Mouse (Mus musculus): Measurements from ENCODE around the gene Teddm2. TPM values are rescaled to one million over a fixed set of nuclear protein-coding genes. Genes with fewer than 3 reads are reported as not detected.

Gene Teddm2
- 1.4 and 1.5 TPM in 2 replicates for polyA plus RNA-seq (2015; fragmentation: Nextera tagmentation; extraction: Ambion mirVana)

GRCm38 (mm10) chr1:153899731-153900380 is at the start of gene Teddm2, which contains the start of gene Glul:
Gene Teddm2 (minus strand): TSS chr1:153900228.
Gene Glul (plus strand): TSS chr1:153899944.
- no peaks in the 10 kb centered on the region for H3K27me3 ChIP-seq (replicated peaks; ENCODE audit: control insufficient read depth, insufficient read depth, low read length)
- H3K27ac ChIP-seq (ENCODE audit: low read depth, low read length), result peak within 1 kb of the TSS; percentile 95
- peak; percentile 97 for ATAC-seq
- H3K9ac ChIP-seq (ENCODE audit: low read depth, low read length), result peak within 1 kb of the TSS; percentile 94
- H3K36me3 ChIP-seq (ENCODE audit: control insufficient read depth, insufficient read depth, low read length), result peaks cover 10% of the 10 kb centered on the region; the same call in 1 of the 2 replicates
- H3K4me2 ChIP-seq (ENCODE audit: low read length), result peak within 1 kb of the TSS; percentile 83
- peaks cover 27% of the 10 kb centered on the region for H3K4me1 ChIP-seq (ENCODE audit: control insufficient read depth, insufficient read depth, low read depth, low read length)
- H3K9me3 ChIP-seq (ENCODE audit: control insufficient read depth, low read length), result no peaks in the 10 kb centered on the region
- under 1% methylated on average over 51 of the region's 51 CpGs for WGBS
- peak within 1 kb of the TSS; percentile 95 for H3K4me3 ChIP-seq (ENCODE audit: low read length)

GRCm38 (mm10) chr1:153947837-153948236 is 47.8 kb upstream of the Teddm2 start:
- 95% methylated on average over 6 of the region's 6 CpGs for WGBS
- Histone ChIP-seq H3K36me3 (ENCODE audit: control insufficient read depth, insufficient read depth, low read length) (no peaks in the 10 kb centered on the region), H3K9me3 (ENCODE audit: control insufficient read depth, low read length) (no peaks in the 10 kb centered on the region), H3K27ac (ENCODE audit: low read depth, low read length) (no peak overlapping the region), H3K4me1 (ENCODE audit: control insufficient read depth, insufficient read depth, low read depth, low read length) (no peaks in the 10 kb centered on the region), H3K4me2 (ENCODE audit: low read length) (no peak overlapping the region), H3K27me3 (replicated peaks; ENCODE audit: control insufficient read depth, insufficient read depth, low read length) (no peaks in the 10 kb centered on the region), H3K4me3 (ENCODE audit: low read length) (no peak overlapping the region), H3K9ac (ENCODE audit: low read depth, low read length) (no peak overlapping the region)
- ATAC-seq, result no peak

- no peaks in the 10 kb centered on the region for H3K27me3 ChIP-seq (replicated peaks; ENCODE audit: control insufficient read depth, insufficient read depth, low read length)
- no peak overlapping the region for H3K9ac ChIP-seq (ENCODE audit: low read depth, low read length)
- no peak overlapping the region for H3K4me2 ChIP-seq (ENCODE audit: low read length)
- no peak overlapping the region for H3K4me3 ChIP-seq (ENCODE audit: low read length)
- H3K27ac ChIP-seq (ENCODE audit: low read depth, low read length), result no peak overlapping the region
- no peak for ATAC-seq
- H3K36me3 ChIP-seq (ENCODE audit: control insufficient read depth, insufficient read depth, low read length), result no peaks in the 10 kb centered on the region
- no peaks in the 10 kb centered on the region for H3K4me1 ChIP-seq (ENCODE audit: control insufficient read depth, insufficient read depth, low read depth, low read length)
- H3K9me3 ChIP-seq (ENCODE audit: control insufficient read depth, low read length), result no peaks in the 10 kb centered on the region
- 14% methylated on average over 7 of the region's 7 CpGs for WGBS
These were observed 46.9 kb upstream of the Teddm2 start for GRCm38 (mm10) chr1:153946971-153947370.

GRCm38 (mm10) chr1:153945181-153945580 is 45.2 kb upstream of the Teddm2 start:
- no peak overlapping the region for H3K9ac ChIP-seq (ENCODE audit: low read depth, low read length)
- no peak overlapping the region for H3K4me2 ChIP-seq (ENCODE audit: low read length)
- ATAC-seq, result no peak
- no peaks in the 10 kb centered on the region for H3K9me3 ChIP-seq (ENCODE audit: control insufficient read depth, low read length)
- H3K27me3 ChIP-seq (replicated peaks; ENCODE audit: control insufficient read depth, insufficient read depth, low read length), result no peaks in the 10 kb centered on the region
- H3K27ac ChIP-seq (ENCODE audit: low read depth, low read length), result no peak overlapping the region
- no peak overlapping the region for H3K4me3 ChIP-seq (ENCODE audit: low read length)
- no peaks in the 10 kb centered on the region for H3K4me1 ChIP-seq (ENCODE audit: control insufficient read depth, insufficient read depth, low read depth, low read length)
- no peaks in the 10 kb centered on the region for H3K36me3 ChIP-seq (ENCODE audit: control insufficient read depth, insufficient read depth, low read length)
- WGBS, result 71% methylated on average over 5 of the region's 5 CpGs

- no peaks in the 10 kb centered on the region for H3K36me3 ChIP-seq (ENCODE audit: control insufficient read depth, insufficient read depth, low read length)
These were observed 41.0 kb upstream of the Teddm2 start for GRCm38 (mm10) chr1:153940986-153941385.

GRCm38 (mm10) chr1:153937025-153937424 is 37.0 kb upstream of the Teddm2 start:
- H3K4me2 ChIP-seq (ENCODE audit: low read length), result no peak overlapping the region
- no peaks in the 10 kb centered on the region for H3K27me3 ChIP-seq (replicated peaks; ENCODE audit: control insufficient read depth, insufficient read depth, low read length)
- ATAC-seq, result no peak
- H3K27ac ChIP-seq (ENCODE audit: low read depth, low read length), result no peak overlapping the region
- WGBS, result 100% methylated on average over 2 of the region's 2 CpGs
- no peaks in the 10 kb centered on the region for H3K9me3 ChIP-seq (ENCODE audit: control insufficient read depth, low read length)
- H3K9ac ChIP-seq (ENCODE audit: low read depth, low read length), result no peak overlapping the region
- no peaks in the 10 kb centered on the region for H3K36me3 ChIP-seq (ENCODE audit: control insufficient read depth, insufficient read depth, low read length)
- no peaks in the 10 kb centered on the region for H3K4me1 ChIP-seq (ENCODE audit: control insufficient read depth, insufficient read depth, low read depth, low read length)
- no peak overlapping the region for H3K4me3 ChIP-seq (ENCODE audit: low read length)

More at GRCm38 (mm10) chr1:153940986-153941385, 41.0 kb upstream of the Teddm2 start:
- Histone ChIP-seq H3K4me2 (ENCODE audit: low read length) (no peak overlapping the region), H3K27ac (ENCODE audit: low read depth, low read length) (no peak overlapping the region), H3K27me3 (replicated peaks; ENCODE audit: control insufficient read depth, insufficient read depth, low read length) (no peaks in the 10 kb centered on the region), H3K4me3 (ENCODE audit: low read length) (no peak overlapping the region), H3K4me1 (ENCODE audit: control insufficient read depth, insufficient read depth, low read depth, low read length) (no peaks in the 10 kb centered on the region), H3K9me3 (ENCODE audit: control insufficient read depth, low read length) (no peaks in the 10 kb centered on the region), H3K9ac (ENCODE audit: low read depth, low read length) (no peak overlapping the region)
- 88% methylated on average over 2 of the region's 2 CpGs for WGBS
- no peak for ATAC-seq

- H3K27ac ChIP-seq (ENCODE audit: low read depth, low read length), result no peak overlapping the region
- no peaks in the 10 kb centered on the region for H3K36me3 ChIP-seq (ENCODE audit: control insufficient read depth, insufficient read depth, low read length)
- H3K9me3 ChIP-seq (ENCODE audit: control insufficient read depth, low read length), result no peaks in the 10 kb centered on the region
- H3K4me3 ChIP-seq (ENCODE audit: low read length), result no peak overlapping the region
- no peak for ATAC-seq
- H3K9ac ChIP-seq (ENCODE audit: low read depth, low read length), result no peak overlapping the region
- WGBS, result 66% methylated on average over 12 of the region's 12 CpGs
- H3K4me2 ChIP-seq (ENCODE audit: low read length), result no peak overlapping the region
- H3K27me3 ChIP-seq (replicated peaks; ENCODE audit: control insufficient read depth, insufficient read depth, low read length), result no peaks in the 10 kb centered on the region
- no peaks in the 10 kb centered on the region for H3K4me1 ChIP-seq (ENCODE audit: control insufficient read depth, insufficient read depth, low read depth, low read length)
These were observed 35.9 kb upstream of the Teddm2 start for GRCm38 (mm10) chr1:153935844-153936380.

- Histone ChIP-seq H3K9ac (ENCODE audit: low read depth, low read length) (no peak overlapping the region), H3K9me3 (ENCODE audit: control insufficient read depth, low read length) (no peaks in the 10 kb centered on the region), H3K4me1 (ENCODE audit: control insufficient read depth, insufficient read depth, low read depth, low read length) (no peaks in the 10 kb centered on the region), H3K27ac (ENCODE audit: low read depth, low read length) (no peak overlapping the region), H3K27me3 (replicated peaks; ENCODE audit: control insufficient read depth, insufficient read depth, low read length) (no peaks in the 10 kb centered on the region), H3K4me2 (ENCODE audit: low read length) (no peak overlapping the region), H3K4me3 (ENCODE audit: low read length) (no peak overlapping the region), H3K36me3 (ENCODE audit: control insufficient read depth, insufficient read depth, low read length) (no peaks in the 10 kb centered on the region)
- no peak for ATAC-seq
- WGBS, result 75% methylated on average over 1 of the region's 1 CpGs
These were observed 33.7 kb upstream of the Teddm2 start for GRCm38 (mm10) chr1:153933772-153934171.

- H3K4me3 ChIP-seq (ENCODE audit: low read length), result no peak overlapping the region
- no peaks in the 10 kb centered on the region for H3K4me1 ChIP-seq (ENCODE audit: control insufficient read depth, insufficient read depth, low read depth, low read length)
- H3K27me3 ChIP-seq (replicated peaks; ENCODE audit: control insufficient read depth, insufficient read depth, low read length), result no peaks in the 10 kb centered on the region
- whole genome bisulfite sequencing, result 80% methylated on average over 2 of the region's 2 CpGs
- H3K9me3 ChIP-seq (ENCODE audit: control insufficient read depth, low read length), result no peaks in the 10 kb centered on the region
- ATAC-seq, result no peak
- H3K36me3 ChIP-seq (ENCODE audit: control insufficient read depth, insufficient read depth, low read length), result no peaks in the 10 kb centered on the region
- H3K9ac ChIP-seq (ENCODE audit: low read depth, low read length), result no peak overlapping the region
- H3K4me2 ChIP-seq (ENCODE audit: low read length), result no peak overlapping the region
- H3K27ac ChIP-seq (ENCODE audit: low read depth, low read length), result no peak overlapping the region
These were observed 30.4 kb upstream of the Teddm2 start for GRCm38 (mm10) chr1:153930431-153930830.

Data from hindbrain, embryonic 16.5 days (tissue).